Mouse (Mus musculus) C2C12 (cell line): ENCODE results near the gene Usp6nl.

Experiments used
- CEBPB ChIP-seq: IDR thresholded peaks from one replicate; pipeline ENCODE4 v1.6.1; 2011; ENCODE audit warnings: low read depth, mild to moderate bottlenecking, control low read depth, moderate library complexity
- CTCF ChIP-seq: IDR thresholded peaks from one replicate; pipeline ENCODE4 v1.5.1; 2011; ENCODE audit not compliant: control insufficient read depth, insufficient read depth, insufficient read length
- FOSL1 ChIP-seq: IDR thresholded peaks from one replicate; pipeline ENCODE4 v1.8.0; 2011; ENCODE audit warnings: mild to moderate bottlenecking, low read length; ENCODE audit not compliant: poor library complexity, insufficient read depth, severe bottlenecking
- MAX ChIP-seq: IDR thresholded peaks from one replicate; pipeline ENCODE4 v1.6.1; 2011; ENCODE audit warnings: mild to moderate bottlenecking, control low read depth

GRCm38 (mm10) chr2:6423661-6424550 is 101.4 kb downstream of the Usp6nl start:
- TF ChIP-seq CTCF (no peak), FOSL1 (no peak), MAX (no peak), CEBPB (no peak)
